In the genomic region with DNA sequence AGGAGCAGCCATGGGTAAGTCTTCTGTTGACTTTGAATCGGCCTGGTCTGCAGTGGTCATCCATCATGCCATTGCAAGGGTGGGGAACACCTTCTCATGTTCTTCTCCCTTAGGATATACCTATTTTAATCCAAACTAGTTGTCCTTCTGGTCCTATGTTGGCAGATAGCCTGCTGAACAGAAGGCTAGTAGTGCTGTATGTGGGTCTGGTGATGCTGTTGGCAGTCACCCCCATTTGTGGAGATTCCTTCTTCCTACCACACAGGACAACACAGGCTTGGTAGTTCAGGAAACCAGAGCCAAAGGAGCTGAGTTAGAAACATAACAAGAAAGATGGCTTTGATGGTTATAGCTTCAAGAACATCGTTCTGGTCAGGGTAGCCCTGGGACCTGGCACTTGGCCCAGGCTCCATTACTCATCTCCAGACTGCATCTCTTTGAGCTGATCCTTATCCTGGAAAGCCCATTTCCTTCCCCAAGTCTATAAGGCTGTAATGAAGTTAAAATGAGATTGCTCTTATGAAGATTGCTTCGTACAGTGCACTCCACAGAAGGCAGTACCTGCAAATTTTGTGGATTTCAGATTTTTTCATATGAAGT, we compare ENCODE assay signal across 10 mouse cellular contexts. TPM values are rescaled to one million over a fixed set of nuclear protein-coding genes. Genes with fewer than 3 reads are reported as not detected.
DNase-seq lines count a peak whose midpoint lies in the region; ATAC-seq and TF ChIP-seq lines count a peak whose summit lies in the region.
"Had no signal": no experiment of that assay in that cellular context is flagged by ENCODE, and none has a peak within 500 bp of the region (broad histone marks: within the 10 kb centered on the region; RNA-seq: fewer than 3 reads in every experiment).

No protein-coding gene starts in this region.

- 0 out of 2 replicates have a peak, but pooled peaks cover 4% of the 10 kb centered on the region for H3K4me1 ChIP-seq in kidney, postnatal 0 days (replicated peaks; ENCODE audit: insufficient read depth, low read length)

- H3K9me3 ChIP-seq in kidney, postnatal 0 days (replicated peaks; ENCODE audit: low read length) = no peaks in the 10 kb centered on the region

- H3K9ac ChIP-seq in kidney, postnatal 0 days (ENCODE audit: low read depth, low read length) = no peak overlapping the region

- no peaks in the 10 kb centered on the region for H3K27me3 ChIP-seq in kidney, postnatal 0 days (ENCODE audit: insufficient read depth, low read length)

- no peak overlapping the region for H3K4me2 ChIP-seq in kidney, postnatal 0 days (ENCODE audit: low read length)

- H3K27ac ChIP-seq in layer of hippocampus, adult 2 months = no peak overlapping the region
- H3K27ac ChIP-seq in kidney, postnatal 0 days = no peak overlapping the region
- H3K27ac ChIP-seq: left cerebral cortex, adult 2 months had no signal

- DNase-seq in layer of hippocampus, adult 9-11 months = peak; percentile 59
- no peak for DNase-seq in layer of hippocampus, adult 2 months (ENCODE audit: low spot score in 2 of 2)
- DNase-seq in NIH3T3 (ENCODE audit: low read depth) = peak; percentile 88
- DNase-seq in adrenal gland, postnatal 25 days = peak; percentile 86
- DNase-seq in kidney, postnatal 0 days (ENCODE audit: low spot score) = peak; percentile 47
- DNase-seq in c-Kit-positive CD71-positive TER-119-positive erythroid progenitor cells, embryonic 14.5 days (ENCODE audit: low spot score) = no peak
- no peak for DNase-seq in liver
- DNase-seq: thymus, postnatal 4 days had no signal

- ATAC-seq in kidney, postnatal 0 days (replicated peaks; ENCODE audit: low FRiP score, low read depth) = no peak

- WGBS in kidney, postnatal 0 days = 38% methylated on average over 3 of the region's 3 CpGs

- no peak for TF ChIP-seq CTCF in layer of hippocampus, adult 2 months (conservative IDR thresholded peaks at IDR 0.05)
- TF ChIP-seq CTCF in kidney, postnatal 0 days (IDR thresholded peaks at IDR 0.05; ENCODE audit: low read depth) = no peak

- no peak overlapping the region for H3K4me3 ChIP-seq in layer of hippocampus, adult 2 months
- no peak overlapping the region for H3K4me3 ChIP-seq in kidney, postnatal 0 days (replicated peaks; ENCODE audit: low read depth, low read length)
- H3K4me3 ChIP-seq: left cerebral cortex, adult 2 months had no signal

- H3K36me3 ChIP-seq in kidney, postnatal 0 days (ENCODE audit: insufficient read depth, low read length) = peaks cover 11% of the 10 kb centered on the region; the same call in 1 of the 2 replicates

RNA-seq across cellular contexts. Expression of a gene that starts 21.5 kb away (rescaled TPM):
- 10 to 100 TPM; 85.5 to 86.1 TPM for total RNA-seq in layer of hippocampus, adult 2 months (2021)
- total RNA-seq in adrenal gland, postnatal 25 days (2021) = 71.5 and 103 TPM in 2 replicates
- polyA plus RNA-seq in kidney, postnatal 0 days (2015; fragmentation: Nextera tagmentation; extraction: Ambion mirVana) = 34.9 and 40.1 TPM in 2 replicates

RNA-seq across cellular contexts. Expression of a gene that starts 26.9 kb away (rescaled TPM):
- total RNA-seq in layer of hippocampus, adult 2 months (2021) = 10 to 100 TPM; 10.2 to 10.5 TPM
- total RNA-seq in adrenal gland, postnatal 25 days (2021) = 11.1 and 11.3 TPM in 2 replicates
- polyA plus RNA-seq in kidney, postnatal 0 days (2015; fragmentation: Nextera tagmentation; extraction: Ambion mirVana) = 25.2 and 25.6 TPM in 2 replicates

RNA-seq across cellular contexts. Expression of a gene that starts 30.4 kb away (rescaled TPM):
- 1 to 10 TPM; 1.0 to 2.1 TPM for total RNA-seq in layer of hippocampus, adult 2 months (2021)
- not detected in 2 replicates for total RNA-seq in adrenal gland, postnatal 25 days (2021)
- 1.0 and 1.5 TPM in 2 replicates for polyA plus RNA-seq in kidney, postnatal 0 days (2015; fragmentation: Nextera tagmentation; extraction: Ambion mirVana)
- polyA plus RNA-seq: small intestine, adult 2 months had no signal

Comparison
In these comparisons a context has a peak if more than half of its experiments do, and no peak if none do; other contexts are left out.
1. DNase-seq: peak in layer of hippocampus, adult 9-11 months (single experiment), NIH3T3 (single experiment), adrenal gland, postnatal 25 days (single experiment) and kidney, postnatal 0 days (single experiment); none in layer of hippocampus, adult 2 months (0 of 2), c-Kit-positive CD71-positive TER-119-positive erythroid progenitor cells, embryonic 14.5 days (single experiment) and liver (single experiment).